ENCODE assay signal across 15 mouse cellular contexts in genomic region chr17:27294208-27294604, GRCm38 (mm10).
DNase-seq lines count a peak whose midpoint lies in the region; ATAC-seq lines count a peak whose summit lies in the region.
"Had no signal": no experiment of that assay in that cellular context is flagged by ENCODE, and none has a peak within 500 bp of the region (broad histone marks: within the 10 kb centered on the region; RNA-seq: fewer than 3 reads in every experiment).

No protein-coding gene starts in this region.

- H3K9me3 ChIP-seq in kidney, embryonic 14.5 days (ENCODE audit: control insufficient read depth, low read length): peaks cover 11% of the 10 kb centered on the region
- H3K9me3 ChIP-seq in neural tube, embryonic 13.5 days: peaks cover 10% of the 10 kb centered on the region; the same call in 1 of the 2 replicates

- H3K4me1 ChIP-seq in kidney, embryonic 14.5 days (ENCODE audit: control insufficient read depth, insufficient read depth, low read length): peaks cover 4% of the 10 kb centered on the region; the same call in 1 of the 2 replicates
- H3K4me1 ChIP-seq in neural tube, embryonic 13.5 days (replicated peaks): peaks cover 12% of the 10 kb centered on the region
- H3K4me1 ChIP-seq: intestine, embryonic 15.5 days; limb, embryonic 15.5 days had no signal

- no peak overlapping the region for H3K9ac ChIP-seq in kidney, embryonic 14.5 days (ENCODE audit: low read depth, low read length)
- no peak overlapping the region for H3K9ac ChIP-seq in neural tube, embryonic 13.5 days
- H3K9ac ChIP-seq: intestine, embryonic 15.5 days; limb, embryonic 15.5 days had no signal

- DNase-seq in embryo, embryonic 10 days (ENCODE audit: low spot score): peak; percentile 15
- no peak for DNase-seq in embryo, embryonic 9.5 days (ENCODE audit: extremely low spot score)
- no peak for DNase-seq in kidney, adult 8-10 months
- DNase-seq in neural tube, embryonic 10.5 days (ENCODE audit: extremely low spot score, low spot score): no peak
- DNase-seq in spleen, postnatal 4 days (ENCODE audit: low spot score in 2 of 2): no peak
- DNase-seq in thymus, postnatal 0 days (ENCODE audit: low spot score): no peak
- DNase-seq: adrenal gland, adult 2 months; heart, postnatal 4 days; lung, postnatal 36 days had no signal

- H3K36me3 ChIP-seq in kidney, embryonic 14.5 days (ENCODE audit: control insufficient read depth, insufficient read depth, low read length): no peaks in the 10 kb centered on the region
- no peaks in the 10 kb centered on the region for H3K36me3 ChIP-seq in neural tube, embryonic 13.5 days
- H3K36me3 ChIP-seq: intestine, embryonic 15.5 days; limb, embryonic 15.5 days; midbrain, embryonic 10.5 days had no signal

- peak overlapping the region; percentile 65 for H3K27ac ChIP-seq in kidney, embryonic 14.5 days (ENCODE audit: low read depth, low read length)
- no peak overlapping the region for H3K27ac ChIP-seq in neural tube, embryonic 13.5 days (replicated peaks)
- H3K27ac ChIP-seq: intestine, embryonic 15.5 days; left cerebral cortex, adult 2 months; limb, embryonic 15.5 days; midbrain, embryonic 10.5 days had no signal

- no peak overlapping the region for H3K4me2 ChIP-seq in kidney, embryonic 14.5 days (replicated peaks; ENCODE audit: low read depth, low read length)
- H3K4me2 ChIP-seq in neural tube, embryonic 13.5 days: no peak overlapping the region
- H3K4me2 ChIP-seq: intestine, embryonic 15.5 days; limb, embryonic 15.5 days had no signal

- H3K27me3 ChIP-seq in kidney, embryonic 14.5 days (ENCODE audit: control insufficient read depth, insufficient read depth, low read length): no peaks in the 10 kb centered on the region
- no peaks in the 10 kb centered on the region for H3K27me3 ChIP-seq in neural tube, embryonic 13.5 days
- H3K27me3 ChIP-seq: intestine, embryonic 15.5 days; limb, embryonic 15.5 days had no signal

- H3K4me3 ChIP-seq in kidney, embryonic 14.5 days (ENCODE audit: low read length): no peak overlapping the region
- no peak overlapping the region for H3K4me3 ChIP-seq in neural tube, embryonic 13.5 days
- H3K4me3 ChIP-seq: intestine, embryonic 15.5 days; left cerebral cortex, adult 2 months; limb, embryonic 15.5 days; midbrain, embryonic 10.5 days had no signal

- peak; percentile 79 for ATAC-seq in kidney, embryonic 14.5 days (ENCODE audit: low FRiP score, low TSS enrichment)
- peak; percentile 23; the same call in 1 of the 2 replicates for ATAC-seq in neural tube, embryonic 13.5 days (ENCODE audit: low read depth)
- ATAC-seq: intestine, embryonic 15.5 days had no signal

- WGBS in kidney, embryonic 14.5 days: 17% methylated on average over 5 of the region's 5 CpGs
- 27% methylated on average over 5 of the region's 5 CpGs for WGBS in neural tube, embryonic 13.5 days
